Mouse (Mus musculus) MEL (cell line): ENCODE measurements around the gene Trmt2a. TPM values are rescaled to one million over a fixed set of nuclear protein-coding genes. Genes with fewer than 3 reads are reported as not detected.

Experiments used
- DNase-seq: peaks from one replicate; pipeline ENCODE4 v3.0.0; 2011; ENCODE audit warnings: low read depth, low spot score
- H3K27ac ChIP-seq: 2 replicates; pipeline ENCODE4 v1.5.1; 2012; ENCODE audit warnings: low read depth, mild to moderate bottlenecking, control low read depth, low read length, moderate library complexity; ENCODE audit not compliant: control insufficient read depth
- H3K27me3 ChIP-seq, 2 experiments: fragments of 150-350 bp in 1 of 2; sonication (generic) in 1 of 2; 2 replicates each; pipeline ENCODE4 v1.6.1; 2012; ENCODE audit warnings: low read length in 2 of 2, mild to moderate bottlenecking in 2 of 2, improper control_type of control experiment in 1 of 2, moderate library complexity in 1 of 2; ENCODE audit not compliant: insufficient read depth in 2 of 2, control insufficient read depth in 1 of 2
- H3K36me3 ChIP-seq, 2 experiments: 2 replicates each; pipeline ENCODE4 v1.6.1; 2012 to 2014; ENCODE audit warnings: low read length in 2 of 2, improper control_type of control experiment in 1 of 2, inconsistent platforms in 1 of 2, mild to moderate bottlenecking in 1 of 2; ENCODE audit not compliant: insufficient read depth in 2 of 2, control insufficient read depth in 1 of 2
- H3K4me1 ChIP-seq, 2 experiments: fragments of 150-350 bp in 1 of 2; sonication (generic) in 1 of 2; 2 replicates each; pipeline ENCODE4 v1.6.1; 2012; ENCODE audit warnings: low read length in 2 of 2, improper control_type of control experiment in 1 of 2, mild to moderate bottlenecking in 1 of 2; ENCODE audit not compliant: insufficient read depth in 2 of 2, control insufficient read depth in 1 of 2
- H3K4me3 ChIP-seq, 2 experiments: fragments of 150-350 bp in 1 of 2; sonication (generic) in 1 of 2; 2 replicates each; pipeline ENCODE4 v1.5.1; 2012; ENCODE audit warnings: low read depth in 2 of 2, low read length in 2 of 2, mild to moderate bottlenecking in 2 of 2, moderate library complexity in 2 of 2, control low read depth in 1 of 2, improper control_type of control experiment in 1 of 2; ENCODE audit not compliant: control insufficient read depth in 1 of 2, insufficient read depth in 1 of 2
- H3K79me2 ChIP-seq: 2 replicates; pipeline ENCODE4 v1.6.1; 2012; ENCODE audit warnings: mild to moderate bottlenecking, low read length, moderate library complexity; ENCODE audit not compliant: control insufficient read depth, poor library complexity, insufficient read depth
- H3K9ac ChIP-seq: 2 replicates; pipeline ENCODE4 v1.6.1; 2012; ENCODE audit warnings: low read depth, mild to moderate bottlenecking, control low read depth, low read length, moderate library complexity; ENCODE audit not compliant: control insufficient read depth, poor library complexity, severe bottlenecking
- H3K9me3 ChIP-seq: fragments of 150-350 bp; sonication (generic); replicated peaks from 2 replicates; pipeline ENCODE4 v1.6.1; 2012; ENCODE audit warnings: mild to moderate bottlenecking, low read length, improper control_type of control experiment, moderate library complexity; ENCODE audit not compliant: insufficient read depth
- E2F4 ChIP-seq: IDR thresholded peaks from 2 replicates; pipeline ENCODE4 v1.6.1; 2011; ENCODE audit warnings: low read depth, low read length, improper control_type of control experiment, borderline replicate concordance
- EP300 ChIP-seq, 2 experiments: IDR thresholded peaks; 2 replicates each; pipeline ENCODE4 v1.6.1; 2011; ENCODE audit warnings: improper control_type of control experiment in 2 of 2, low read length in 2 of 2, low read depth in 1 of 2, mild to moderate bottlenecking in 1 of 2
- GABPA ChIP-seq: IDR thresholded peaks from 2 replicates; pipeline ENCODE4 v1.6.1; 2012; ENCODE audit warnings: low read depth, mild to moderate bottlenecking, inconsistent platforms, low read length, improper control_type of control experiment, moderate library complexity
- HCFC1 ChIP-seq: IDR thresholded peaks from 2 replicates; pipeline ENCODE4 v1.6.1; 2012; ENCODE audit warnings: low read depth, mild to moderate bottlenecking, inconsistent platforms, low read length, improper control_type of control experiment, moderate library complexity
- JUND ChIP-seq: IDR thresholded peaks from 2 replicates; pipeline ENCODE4 v1.6.1; 2011; ENCODE audit warnings: low read depth, mild to moderate bottlenecking, improper control_type of control experiment, low read length
- MAZ ChIP-seq: IDR thresholded peaks from 2 replicates; pipeline ENCODE4 v1.6.1; 2012; ENCODE audit warnings: low read depth, mild to moderate bottlenecking, inconsistent platforms, low read length, improper control_type of control experiment
- MEF2A ChIP-seq: IDR thresholded peaks from 2 replicates; pipeline ENCODE4 v1.6.1; 2014; ENCODE audit warnings: low read depth, mild to moderate bottlenecking, inconsistent platforms, low read length, improper control_type of control experiment; ENCODE audit not compliant: poor library complexity, insufficient replicate concordance, severe bottlenecking; ENCODE audit errors: extremely low read depth
- MYC ChIP-seq: IDR thresholded peaks from 2 replicates; pipeline ENCODE4 v1.6.1; 2011; ENCODE audit warnings: low read depth, mild to moderate bottlenecking, low read length, improper control_type of control experiment, moderate library complexity
- NELFE ChIP-seq: IDR thresholded peaks from 2 replicates; pipeline ENCODE4 v1.6.1; 2011; ENCODE audit warnings: low read depth, low read length, improper control_type of control experiment
- POLR2AphosphoS5 ChIP-seq: IDR thresholded peaks from 2 replicates; pipeline ENCODE4 v1.6.1; 2012; ENCODE audit warnings: low read depth, borderline replicate concordance, mild to moderate bottlenecking, inconsistent platforms, low read length, moderate library complexity, mixed read lengths
- RCOR1 ChIP-seq: IDR thresholded peaks from 2 replicates; pipeline ENCODE4 v1.6.1; 2012; ENCODE audit warnings: low read depth, mild to moderate bottlenecking, inconsistent platforms, low read length, improper control_type of control experiment
- SIN3A ChIP-seq: IDR thresholded peaks from 2 replicates; pipeline ENCODE4 v1.6.1; 2012; ENCODE audit warnings: low read length, improper control_type of control experiment, inconsistent platforms
- TAL1 ChIP-seq: IDR thresholded peaks from 2 replicates; pipeline ENCODE4 v1.6.1; 2012; ENCODE audit warnings: mild to moderate bottlenecking, inconsistent platforms, low read length, moderate library complexity, mixed read lengths
- TBP ChIP-seq: IDR thresholded peaks from 2 replicates; pipeline ENCODE4 v1.8.0; 2011; ENCODE audit warnings: low read depth, low read length, improper control_type of control experiment
- ZC3H11A ChIP-seq: IDR thresholded peaks from 2 replicates; pipeline ENCODE4 v1.6.1; 2012; ENCODE audit warnings: low read depth, mild to moderate bottlenecking, inconsistent platforms, low read length, improper control_type of control experiment
- ZNF384 ChIP-seq: IDR thresholded peaks from 2 replicates; pipeline ENCODE4 v1.6.1; 2012; ENCODE audit warnings: low read depth, mild to moderate bottlenecking, inconsistent platforms, low read length, improper control_type of control experiment
- polyA plus RNA-seq, 2 experiments: library from polyadenylated mRNA; stranded (reverse) in 1 of 2; unstranded in 1 of 2; fragments of >175 nt in 1 of 2; fragments of >200 nt in 1 of 2; gene quantifications; 2 replicates each; pipeline versions ENCODE4 v1.2.1 to v1.2.4; 2012; ENCODE audit warnings: low replicate concordance in 2 of 2, low read depth in 1 of 2; ENCODE audit not compliant: insufficient read length in 2 of 2, insufficient read depth in 1 of 2, missing spikeins in 1 of 2
- total RNA-seq: library from RNA; depleted of rRNA; stranded (reverse); fragments of 300-350 nt; gene quantifications from 2 replicates; pipeline ENCODE4 v1.2.3, GENCODE M21; 2012

Gene Trmt2a
- total and polyA plus RNA-seq, 3 experiments: 178 to 185 TPM; not detected in 1

DNA sequence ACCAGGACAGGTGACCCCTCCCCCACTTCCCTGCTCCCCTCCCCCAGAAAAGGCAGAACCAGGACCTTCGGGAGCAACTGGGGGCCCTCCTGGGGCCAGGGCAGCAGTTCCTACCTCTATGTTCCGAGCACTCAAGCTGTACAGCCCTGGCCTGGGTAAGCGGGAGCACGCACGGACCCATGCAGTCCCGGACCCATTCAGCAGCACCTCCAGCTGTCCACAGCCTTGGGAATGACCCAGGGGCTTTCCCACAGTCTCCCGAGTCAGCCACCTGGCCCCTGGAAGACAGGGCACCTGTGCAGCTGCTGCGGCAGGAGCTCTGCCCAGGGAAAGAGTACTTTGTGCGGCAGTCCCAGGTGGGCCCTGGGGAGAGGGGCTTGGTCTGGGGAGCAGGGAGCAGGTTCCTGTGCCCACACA, 29.9 kb upstream of the Trmt2a start:
- no peaks in the 10 kb centered on the region for H3K4me1 ChIP-seq
- no peak overlapping the region for H3K4me3 ChIP-seq
- no peaks in the 10 kb centered on the region for H3K27me3 ChIP-seq
- H3K9me3 ChIP-seq: no peaks in the 10 kb centered on the region
- no peak overlapping the region for H3K9ac ChIP-seq
- TF ChIP-seq EP300 (IDR thresholded peaks at IDR 0.05; ENCODE audit: low read depth in 1 of 2, low read length in 2 of 2): no peak
- TF ChIP-seq GABPA: no peak
- TF ChIP-seq TAL1: no peak
- no peak for TF ChIP-seq HCFC1
- no peak for TF ChIP-seq TBP
- no peak for TF ChIP-seq MAZ
- TF ChIP-seq NELFE: no peak
- no peak for TF ChIP-seq JUND
- TF ChIP-seq POLR2AphosphoS5: no peak
- TF ChIP-seq ZC3H11A: no peak
- no peak for TF ChIP-seq MEF2A
- TF ChIP-seq E2F4: no peak
- TF ChIP-seq SIN3A: no peak
- TF ChIP-seq ZNF384: no peak
- TF ChIP-seq RCOR1: no peak
- H3K36me3 ChIP-seq: no peaks in the 10 kb centered on the region
- H3K27ac ChIP-seq: no peak overlapping the region
- no peaks in the 10 kb centered on the region for H3K79me2 ChIP-seq
- DNase-seq: no peak

GRCm38 (mm10) chr16:18220001-18220400, 28.5 kb upstream of the Trmt2a start:
- TF ChIP-seq E2F4: no peak
- no peak for TF ChIP-seq MYC

More at GRCm38 (mm10) chr16:18220001-18220400, 28.5 kb upstream of the Trmt2a start:
- Histone ChIP-seq H3K79me2 (no peaks in the 10 kb centered on the region), H3K36me3 (no peaks in the 10 kb centered on the region), H3K27ac (no peak overlapping the region), H3K4me1 (no peaks in the 10 kb centered on the region), H3K27me3 (no peaks in the 10 kb centered on the region), H3K9me3 (no peaks in the 10 kb centered on the region), H3K9ac (no peak overlapping the region), H3K4me3 (no peak overlapping the region)
- peak; percentile 28 for DNase-seq
